Mouse (Mus musculus) monocyte, adult 5-6 weeks (primary cell): Measurements from ENCODE around the gene Camkv. TPM values are rescaled to one million over a fixed set of nuclear protein-coding genes. Genes with fewer than 3 reads are reported as not detected.
A peak's percentile ranks its signal among the peaks of the same experiment; 100 is the strongest.

Experiments used
- ATAC-seq: fragments of 153-309, 156-312 bp; replicated peaks from 2 replicates; pipeline ENCODE4 v1.8.0; 2017; ENCODE audit warnings: mild to moderate bottlenecking; ENCODE audit not compliant: low TSS enrichment, insufficient number of reproducible peaks, severe bottlenecking, poor library complexity, low FRiP score
- total RNA-seq: library from RNA; stranded (forward); fragments of 200-1000, 200-491, 200-594 nt; gene quantifications from 3 replicates; pipeline ENCODE4 v1.2.3, GENCODE M21; 2017

The Camkv gene
- not detected in 3 replicates for total RNA-seq

DNA sequence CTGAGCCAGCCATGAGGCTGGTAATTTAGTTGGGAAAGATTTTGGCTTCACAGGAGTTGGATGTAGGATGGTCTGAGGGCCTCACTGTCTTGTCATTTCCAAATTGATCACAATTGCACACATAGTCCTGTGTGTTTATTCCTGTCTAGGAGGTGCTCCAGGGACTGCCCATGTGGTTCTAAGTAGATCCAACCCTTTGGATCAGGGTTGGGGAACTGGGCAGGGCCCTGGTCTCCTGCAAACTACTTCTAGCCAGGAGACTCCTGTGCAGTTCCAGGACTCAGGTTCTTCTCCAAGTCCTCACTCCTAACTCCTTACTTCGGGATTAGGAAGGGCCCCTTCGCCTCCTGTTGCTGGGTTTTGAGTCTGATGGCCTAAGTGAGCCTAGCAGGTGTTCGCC lies at the start of gene Camkv:
Gene Camkv, plus strand, starts transcription at position 301 of the 400 bp plus-strand sequence.
- ATAC-seq = no peak

DNA sequence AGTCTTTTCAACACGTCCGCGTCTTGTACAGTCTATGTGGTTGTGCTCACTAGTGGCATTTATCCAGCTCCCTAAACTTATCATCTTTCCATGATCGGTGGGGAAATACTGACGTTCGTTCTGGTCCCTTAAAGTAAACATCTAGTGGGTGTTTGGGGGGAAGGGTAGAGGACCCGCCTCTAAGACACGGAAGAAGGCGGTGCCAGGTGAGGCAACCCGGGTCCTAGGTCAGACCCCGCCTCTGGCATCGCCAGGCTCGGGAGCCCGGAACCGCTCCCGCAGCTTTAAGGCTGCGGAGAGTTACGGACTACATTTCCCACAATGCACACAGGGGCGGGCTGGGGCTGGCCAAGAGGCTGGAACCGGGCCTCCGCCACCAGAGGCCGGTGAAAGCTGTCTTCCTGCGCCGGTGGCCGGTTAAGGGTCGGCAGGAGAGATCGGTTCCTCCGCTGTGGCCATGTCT lies 47.6 kb upstream of the Camkv start, which contains the start of gene Mon1a:
Gene Mon1a, plus strand, starts transcription at position 348 of the 463 bp plus-strand sequence.
- ATAC-seq = peak; percentile 96

DNA sequence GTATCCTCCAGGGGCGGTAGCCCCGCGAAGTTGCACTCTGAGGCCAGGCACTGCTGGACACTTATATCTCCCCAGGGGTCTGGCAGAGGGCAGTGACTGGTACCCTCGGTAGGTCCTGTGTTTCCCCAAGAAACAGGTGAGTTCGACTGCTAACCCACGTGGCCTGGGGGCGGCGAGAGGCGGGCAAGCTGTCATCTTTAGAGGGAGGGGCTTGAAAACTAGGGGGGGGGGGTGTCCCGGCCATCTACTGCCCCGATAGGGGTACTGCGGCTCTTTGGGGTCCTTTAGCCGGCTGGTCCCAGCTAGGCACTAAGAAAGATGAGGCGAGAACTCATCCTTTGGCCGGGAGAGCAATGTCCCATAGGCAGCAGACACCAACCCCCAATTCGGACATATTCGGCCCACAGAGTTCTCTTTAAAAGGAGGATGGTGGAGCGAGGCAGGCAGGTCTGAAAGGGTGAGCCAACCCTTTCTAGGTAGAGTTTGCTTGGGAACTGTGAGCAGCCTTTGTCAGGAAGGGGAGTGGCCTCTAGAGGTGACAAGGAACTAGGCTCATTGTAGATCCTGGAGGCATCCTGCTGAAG lies 47.1 kb upstream of the Camkv start:
- no peak for ATAC-seq

DNA sequence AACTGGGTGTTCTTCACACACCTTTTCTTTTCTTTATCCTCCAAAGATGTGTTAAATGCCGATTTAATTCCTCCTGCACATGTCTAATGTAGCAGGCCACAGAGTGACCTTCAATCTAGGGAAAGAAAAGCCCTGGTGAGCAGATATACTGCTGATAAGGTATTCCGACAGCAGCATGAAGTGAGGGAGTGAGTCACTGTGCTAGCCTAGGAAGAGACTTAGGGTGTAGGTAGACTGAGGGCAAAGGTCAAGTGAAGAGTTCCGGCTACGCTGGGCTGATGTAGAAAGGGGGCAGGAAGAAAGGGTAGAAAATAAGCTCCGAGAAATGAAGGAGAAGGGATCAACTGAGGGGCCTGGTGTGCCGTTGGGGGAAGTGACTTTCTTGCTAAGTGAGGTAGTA lies 45.2 kb upstream of the Camkv start:
- no peak for ATAC-seq

DNA sequence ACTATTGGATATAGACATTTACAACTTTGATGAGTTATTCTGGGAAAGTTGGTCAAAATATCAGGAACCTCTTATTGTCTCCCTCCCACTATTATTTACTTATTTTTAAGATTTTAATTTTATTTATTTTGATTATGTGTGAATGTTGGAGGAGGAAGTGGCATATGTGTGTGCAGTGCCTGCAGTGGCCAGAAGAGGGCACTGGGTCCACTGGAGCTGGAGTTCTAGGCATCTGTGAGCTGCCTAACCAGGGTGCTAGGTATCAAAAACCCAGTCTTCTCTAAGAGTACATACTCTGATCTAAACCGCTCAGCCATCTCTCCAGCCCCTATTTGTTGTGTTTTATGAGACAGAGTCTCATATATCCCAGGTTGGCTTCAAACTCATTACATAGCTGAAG lies 44.5 kb upstream of the Camkv start:
- no peak for ATAC-seq

DNA sequence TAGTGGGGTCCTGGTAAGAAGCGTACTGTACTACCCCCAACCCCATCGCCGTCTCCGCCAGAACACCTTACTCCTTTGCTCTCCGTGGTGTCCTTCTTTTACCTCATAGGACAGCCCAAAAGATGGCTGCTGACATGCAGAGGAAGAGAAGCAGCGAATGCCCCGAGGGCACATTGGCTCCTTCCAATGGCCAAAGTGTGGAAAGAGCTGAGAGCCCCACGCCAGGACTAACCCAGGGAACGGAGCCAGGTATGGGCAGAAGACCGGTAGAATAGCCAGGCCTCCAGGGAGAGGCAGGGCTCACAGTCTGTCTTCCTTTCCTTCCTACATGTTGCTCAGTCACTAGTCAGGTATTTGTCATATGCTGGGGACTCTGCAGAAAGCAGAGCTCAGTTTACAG lies 36.9 kb upstream of the Camkv start:
- ATAC-seq = no peak

DNA sequence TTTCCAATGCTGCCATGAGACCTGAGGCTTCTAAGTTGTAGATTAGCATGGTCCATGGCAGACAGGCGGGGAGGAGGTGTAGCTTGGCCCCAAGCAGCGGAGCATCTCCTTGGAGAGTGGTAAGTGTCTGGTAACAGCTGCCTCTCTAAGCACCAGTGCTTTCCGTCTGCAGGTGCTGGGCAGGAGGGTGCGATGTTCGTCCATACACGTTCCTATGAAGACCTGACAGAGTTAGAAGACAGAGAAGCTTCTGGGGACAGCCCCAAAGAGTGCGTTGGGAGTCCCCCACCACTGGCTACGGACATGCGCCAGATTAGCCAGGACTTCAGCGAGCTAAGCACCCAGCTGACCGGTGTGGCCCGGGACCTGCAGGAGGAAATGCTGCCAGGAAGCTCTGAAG lies 35.6 kb upstream of the Camkv start:
- ATAC-seq = no peak

DNA sequence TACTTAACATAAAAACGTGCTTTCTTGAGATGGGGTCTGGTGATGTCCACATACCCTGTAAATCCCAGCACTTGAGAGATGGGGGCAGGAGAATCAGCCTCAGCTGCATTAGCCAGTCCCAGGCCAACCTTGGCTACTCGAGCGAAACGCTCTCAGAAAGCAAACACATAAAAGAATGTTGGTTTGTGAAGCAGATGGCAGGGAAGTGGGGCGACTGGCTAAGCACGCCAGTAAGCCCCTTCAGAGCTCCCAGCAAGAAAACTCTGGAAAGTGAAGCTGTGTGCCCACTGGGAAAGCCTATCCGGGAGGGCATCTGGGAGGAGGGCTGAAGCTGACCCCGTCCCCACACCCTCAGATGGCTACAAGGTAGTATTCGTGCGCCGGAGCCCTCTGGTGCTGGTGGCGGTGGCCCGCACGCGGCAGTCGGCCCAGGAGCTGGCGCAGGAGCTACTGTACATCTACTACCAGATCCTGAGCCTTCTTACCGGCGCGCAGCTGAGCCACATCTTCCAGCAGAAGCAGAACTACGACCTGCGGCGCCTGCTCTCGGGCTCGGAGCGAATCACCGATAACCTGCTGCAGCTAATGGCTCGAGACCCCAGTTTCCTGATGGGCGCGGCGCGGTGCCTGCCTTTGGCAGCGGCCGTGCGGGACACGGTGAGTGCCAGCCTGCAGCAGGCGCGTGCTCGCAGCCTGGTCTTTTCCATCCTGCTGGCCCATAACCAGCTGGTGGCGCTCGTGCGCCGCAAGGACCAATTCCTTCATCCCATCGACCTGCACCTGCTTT lies 34.4 kb upstream of the Camkv start:
- ATAC-seq = no peak

DNA sequence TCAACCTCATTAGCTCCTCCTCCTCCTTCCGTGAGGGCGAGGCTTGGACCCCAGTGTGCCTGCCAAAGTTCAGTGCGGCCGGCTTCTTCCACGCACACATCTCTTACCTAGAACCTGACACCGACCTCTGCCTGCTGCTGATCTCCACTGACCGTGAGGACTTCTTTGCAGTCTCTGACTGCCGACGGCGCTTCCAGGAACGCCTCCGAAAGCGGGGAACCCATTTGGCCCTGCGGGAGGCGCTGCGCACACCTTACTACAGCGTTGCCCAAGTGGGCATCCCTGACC lies 33.9 kb upstream of the Camkv start:
- ATAC-seq = no peak

DNA sequence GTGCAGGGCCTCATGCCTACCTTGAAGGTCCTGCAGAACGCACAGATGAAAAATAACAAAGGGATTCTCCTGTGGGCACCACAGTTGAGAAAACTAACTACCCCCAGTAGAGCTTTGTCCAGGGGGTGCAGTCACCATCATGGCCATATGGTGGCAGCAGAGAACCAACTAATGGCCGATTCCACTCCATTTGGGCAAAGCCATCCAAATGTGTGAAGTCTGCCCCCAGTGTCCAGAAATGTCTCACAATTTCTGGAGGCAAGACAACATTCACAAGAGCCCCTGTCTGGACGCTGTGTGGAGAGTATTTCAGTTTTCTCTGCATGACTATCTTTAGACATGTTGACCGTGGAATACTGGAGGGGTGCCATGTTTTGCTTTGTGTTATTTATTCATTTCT lies 30.7 kb upstream of the Camkv start:
- peak; percentile 91 for ATAC-seq

DNA sequence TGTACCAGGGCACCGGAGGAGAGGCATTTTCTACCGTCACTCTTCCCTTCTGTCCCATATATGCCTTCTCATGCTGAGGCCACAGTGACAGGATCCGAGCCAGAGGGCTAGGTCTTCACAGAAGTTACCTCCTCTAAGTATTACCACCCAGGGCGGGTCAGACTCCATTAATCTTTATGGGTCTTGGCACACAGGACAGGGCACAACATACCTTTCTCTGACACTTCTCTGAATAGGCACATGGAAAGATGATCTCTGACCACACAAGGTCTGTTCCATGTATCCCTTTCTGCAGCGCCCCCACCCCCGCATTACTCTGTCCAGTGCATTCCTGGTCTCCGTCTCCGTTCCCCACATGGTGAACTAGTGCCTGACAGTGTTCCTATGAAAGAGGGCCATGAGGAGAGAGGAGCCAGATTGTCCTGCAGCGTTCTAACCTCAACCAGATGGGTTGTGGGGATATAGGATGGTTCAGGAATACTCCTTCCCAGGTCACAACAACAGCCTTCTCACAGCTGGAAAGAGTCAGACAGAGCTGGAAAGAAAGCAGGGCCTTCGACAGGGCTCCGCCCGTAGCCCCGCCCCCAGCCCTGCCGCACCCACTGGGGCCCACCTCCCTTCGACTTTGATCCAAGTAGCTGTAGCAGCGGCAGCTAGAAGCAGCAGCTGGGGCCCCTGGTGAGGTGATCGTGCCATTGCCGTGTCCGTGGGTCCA lies 29.1 kb upstream of the Camkv start, which contains the start of gene Mst1r:
Gene Mst1r, plus strand, starts transcription at position 622 of the 715 bp plus-strand sequence.
- ATAC-seq = no peak

DNA sequence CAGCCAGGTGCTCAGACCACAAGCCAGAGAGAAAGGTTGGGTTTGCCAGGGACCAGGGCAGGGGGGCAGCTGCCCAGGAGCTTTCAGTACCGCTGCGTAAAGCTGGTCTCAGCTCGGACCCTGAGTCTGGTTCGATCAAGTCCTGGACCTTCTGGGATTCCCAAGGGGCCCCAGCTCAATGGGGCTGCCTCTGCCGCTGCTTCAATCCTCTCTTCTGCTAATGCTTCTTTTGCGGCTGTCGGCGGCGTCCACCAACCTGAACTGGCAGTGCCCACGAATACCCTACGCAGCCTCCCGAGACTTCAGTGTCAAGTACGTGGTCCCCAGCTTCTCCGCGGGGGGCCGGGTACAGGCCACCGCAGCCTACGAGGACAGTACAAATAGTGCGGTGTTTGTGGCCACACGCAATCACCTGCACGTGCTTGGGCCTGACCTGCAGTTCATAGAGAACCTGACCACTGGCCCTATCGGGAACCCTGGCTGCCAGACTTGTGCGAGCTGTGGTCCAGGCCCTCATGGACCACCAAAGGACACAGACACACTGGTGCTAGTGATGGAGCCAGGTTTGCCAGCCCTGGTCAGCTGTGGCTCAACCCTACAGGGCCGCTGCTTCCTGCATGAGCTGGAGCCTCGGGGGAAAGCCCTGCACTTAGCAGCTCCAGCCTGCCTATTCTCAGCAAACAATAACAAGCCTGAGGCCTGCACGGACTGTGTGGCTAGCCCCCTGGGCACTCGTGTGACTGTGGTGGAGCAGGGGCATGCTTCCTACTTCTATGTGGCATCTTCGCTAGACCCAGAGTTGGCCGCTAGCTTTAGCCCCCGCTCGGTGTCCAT lies 28.3 kb upstream of the Camkv start:
- no peak for ATAC-seq

DNA sequence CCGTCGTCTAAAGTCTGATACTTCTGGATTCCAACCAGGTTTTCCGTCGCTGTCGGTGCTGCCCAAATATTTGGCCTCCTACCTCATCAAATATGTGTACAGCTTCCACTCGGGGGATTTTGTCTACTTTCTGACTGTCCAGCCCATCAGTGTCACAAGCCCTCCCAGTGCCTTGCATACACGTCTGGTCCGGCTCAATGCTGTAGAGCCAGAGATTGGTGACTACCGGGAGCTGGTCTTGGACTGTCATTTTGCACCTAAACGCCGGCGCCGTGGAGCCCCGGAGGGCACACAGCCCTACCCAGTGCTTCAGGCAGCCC lies 27.7 kb upstream of the Camkv start:
- no peak for ATAC-seq

DNA sequence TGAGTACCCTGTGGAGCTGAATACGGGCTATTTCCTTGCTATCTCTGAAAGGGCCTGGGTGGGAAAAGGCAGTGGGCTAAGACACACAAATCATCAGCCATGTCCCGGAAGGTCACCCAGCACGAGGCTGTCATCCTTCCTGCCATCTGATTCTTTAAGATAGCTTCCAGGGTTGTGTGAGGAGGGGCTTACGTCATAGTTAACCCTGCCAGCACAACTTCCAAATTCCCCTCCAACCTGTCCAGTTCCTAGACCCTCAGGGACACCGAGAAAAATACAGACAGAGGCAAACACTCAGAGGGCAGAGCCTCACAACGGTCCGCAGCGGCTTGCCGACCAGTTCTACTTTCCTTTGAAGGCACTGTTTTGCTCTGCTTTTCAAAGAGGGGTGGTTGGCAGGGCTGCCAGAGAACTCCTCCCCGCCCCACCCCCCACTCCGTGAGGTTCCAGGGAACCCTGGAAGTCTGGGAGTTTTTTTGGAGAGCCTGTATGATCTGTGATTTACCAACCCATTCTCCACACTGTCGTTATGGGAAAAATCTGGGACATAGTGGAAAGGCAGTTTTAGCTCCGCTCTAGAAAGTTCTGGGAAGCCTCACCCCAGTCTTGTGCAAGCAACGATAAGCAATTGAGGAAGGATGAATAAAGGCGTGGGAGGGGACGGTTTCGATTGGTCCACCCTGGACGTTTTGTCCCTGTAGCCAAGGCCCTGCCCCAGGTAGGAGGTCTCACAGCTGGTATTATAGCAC lies 26.9 kb upstream of the Camkv start:
- 0 out of 2 replicates have a peak, but pooled peaks have one; percentile 30 for ATAC-seq

DNA sequence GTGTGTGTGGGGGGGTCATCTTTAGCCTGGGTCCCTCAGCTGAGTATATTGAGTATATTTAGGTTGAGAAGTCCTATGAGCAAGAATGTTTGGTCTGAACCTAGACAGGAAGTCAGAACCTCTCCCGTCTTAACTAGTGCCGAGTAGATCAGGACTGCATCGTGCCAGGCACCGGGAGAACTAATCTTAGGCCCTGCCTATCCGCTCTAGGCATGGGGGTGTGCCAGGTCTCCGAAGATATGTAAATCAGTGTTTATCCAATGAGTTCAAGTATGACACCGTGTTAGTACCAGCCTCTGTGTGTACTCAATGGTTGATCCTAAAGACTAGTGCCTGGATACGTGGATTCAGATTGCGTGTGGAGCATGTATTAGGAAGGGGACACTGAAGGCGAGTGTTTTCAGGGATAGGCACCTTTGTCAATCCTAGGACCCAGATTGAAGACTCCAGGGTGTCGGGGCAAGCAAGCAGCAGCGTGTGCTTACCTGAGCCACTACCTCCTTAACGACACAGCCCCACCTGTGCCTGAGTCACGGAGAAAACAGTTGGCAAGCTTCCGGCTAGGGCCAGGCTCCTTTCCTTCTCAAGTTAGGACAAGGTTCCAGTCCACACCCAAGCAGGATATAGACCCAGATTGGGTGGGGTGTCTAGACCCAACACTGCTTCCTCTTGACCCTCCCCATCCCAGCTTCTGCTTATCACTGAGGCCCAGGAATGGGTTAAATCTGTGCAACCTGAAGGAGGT lies 25.3 kb upstream of the Camkv start:
- no peak for ATAC-seq

DNA sequence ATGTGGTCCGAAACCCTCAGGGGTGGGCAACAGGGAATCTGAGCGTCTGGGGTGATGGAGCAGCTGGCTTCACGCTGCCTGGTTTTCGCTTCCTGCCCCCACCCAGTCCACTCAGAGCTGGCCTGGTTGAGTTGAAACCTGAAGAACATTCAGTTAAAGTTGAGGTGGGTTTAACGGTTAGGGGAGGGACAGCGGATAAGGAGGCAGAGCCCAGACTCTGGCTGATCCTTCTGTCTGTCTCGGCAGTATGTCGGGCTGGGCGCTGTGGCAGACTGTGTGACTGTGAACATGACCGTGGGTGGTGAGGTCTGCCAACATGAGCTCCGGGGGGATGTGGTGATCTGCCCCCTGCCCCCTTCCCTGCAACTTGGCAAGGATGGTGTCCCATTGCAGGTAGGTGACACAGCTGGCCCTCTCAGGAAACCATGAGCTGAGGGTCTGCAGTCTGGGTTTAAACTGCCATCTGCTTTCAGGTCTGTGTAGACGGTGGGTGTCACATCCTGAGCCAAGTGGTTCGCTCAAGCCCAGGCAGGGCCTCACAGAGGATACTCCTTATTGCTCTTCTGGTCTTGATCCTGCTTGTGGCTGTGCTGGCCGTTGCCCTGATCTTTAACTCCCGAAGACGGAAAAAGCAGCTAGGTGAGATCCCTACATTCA lies 20.6 kb upstream of the Camkv start:
- no peak for ATAC-seq

DNA sequence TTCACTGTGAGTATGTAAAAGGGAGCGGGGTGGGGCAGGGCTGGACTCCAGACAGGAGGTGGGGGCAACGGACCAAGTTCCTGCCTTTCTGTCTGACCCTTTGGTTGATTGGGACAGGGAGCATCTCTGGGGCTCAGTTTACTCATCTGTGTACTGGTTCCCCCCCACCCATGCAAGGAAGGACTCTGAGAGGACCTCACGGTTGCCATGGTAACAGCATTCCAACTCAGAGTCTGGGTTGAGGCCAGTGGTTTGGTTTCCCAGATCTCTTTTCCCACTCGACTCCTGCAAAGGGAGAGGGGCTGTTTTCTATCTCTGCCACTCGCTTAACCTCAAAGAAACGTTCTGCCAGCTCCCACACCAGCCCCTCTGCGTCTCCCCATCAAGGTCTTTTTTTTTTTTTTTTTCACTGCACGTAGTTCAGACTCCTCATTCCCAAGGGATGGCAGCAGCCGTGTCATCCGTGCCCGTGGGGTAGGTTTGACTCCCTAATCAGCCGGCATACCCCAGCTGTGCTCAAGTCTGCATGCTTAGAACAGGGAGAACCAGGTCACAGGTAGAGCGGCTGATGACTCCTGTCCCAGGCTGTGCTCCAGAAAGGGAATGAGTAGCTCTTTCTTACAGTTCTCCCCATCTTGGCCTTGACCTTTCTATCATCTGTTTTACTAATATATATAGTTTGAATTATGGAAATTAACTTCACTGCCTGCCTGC lies 17.4 kb upstream of the Camkv start:
- ATAC-seq = no peak
